Mouse (Mus musculus) kidney, adult 9 months (tissue): Measurements from ENCODE around the gene Bbip1.
A peak's percentile ranks its signal among the peaks of the same experiment; 100 is the strongest.
"Not testable (repeated sequence)": the region's sequence is repeated elsewhere in the genome, so short reads cannot be mapped to it uniquely, and the experiment has no call there.

ENCODE experiments used
- DNase-seq: peaks from one replicate; pipeline ENCODE4 v3.0.0; 2022

Bbip1 gene

GRCm38 (mm10) chr19:53921996-53922395 lies 22.4 kb downstream of the Bbip1 start:
- not testable (repeated sequence) for DNase-seq

- no peak for DNase-seq
Observed at GRCm38 (mm10) chr19:53919541-53919940, 24.9 kb downstream of the Bbip1 start.

GRCm38 (mm10) chr19:53914950-53915349 lies 29.5 kb downstream of the Bbip1 start:
- no peak for DNase-seq

- DNase-seq = not testable (repeated sequence)
Observed at GRCm38 (mm10) chr19:53906703-53907070, 37.7 kb downstream of the Bbip1 start.

GRCm38 (mm10) chr19:53906033-53906702 lies 38.3 kb downstream of the Bbip1 start:
- DNase-seq = no peak

- no peak for DNase-seq
Observed at GRCm38 (mm10) chr19:53904833-53905480, 39.5 kb downstream of the Bbip1 start.

GRCm38 (mm10) chr19:53903507-53904321 lies 40.7 kb downstream of the Bbip1 start:
- peak; percentile 52 for DNase-seq

GRCm38 (mm10) chr19:53902739-53903487 lies 41.5 kb downstream of the Bbip1 start:
- DNase-seq = peak; percentile 96

GRCm38 (mm10) chr19:53901931-53902738 lies 42.3 kb downstream of the Bbip1 start:
- DNase-seq = no peak

- DNase-seq = no peak
Observed at GRCm38 (mm10) chr19:53899941-53900610, 44.4 kb downstream of the Bbip1 start.

GRCm38 (mm10) chr19:53898970-53899900 lies 45.2 kb downstream of the Bbip1 start:
- DNase-seq = no peak

GRCm38 (mm10) chr19:53898498-53898897 lies 45.9 kb downstream of the Bbip1 start:
- no peak for DNase-seq

GRCm38 (mm10) chr19:53898046-53898445 lies 46.4 kb downstream of the Bbip1 start:
- DNase-seq = no peak

- peak; percentile 49 for DNase-seq
Observed at GRCm38 (mm10) chr19:53894538-53895121, 49.8 kb downstream of the Bbip1 start.

- DNase-seq = no peak
Observed at GRCm38 (mm10) chr19:53893711-53894171, 50.7 kb downstream of the Bbip1 start.

GRCm38 (mm10) chr19:53892838-53893359 lies 51.5 kb downstream of the Bbip1 start:
- DNase-seq = no peak

GRCm38 (mm10) chr19:53892061-53892460 lies 52.4 kb downstream of the Bbip1 start, which contains the start of gene Pdcd4:
TSS of gene Pdcd4 (plus strand) at chr19:53892231.
- DNase-seq = no peak

GRCm38 (mm10) chr19:53891569-53891968 lies 52.9 kb downstream of the Bbip1 start:
- DNase-seq = no peak

GRCm38 (mm10) chr19:53890781-53891251 lies 53.6 kb downstream of the Bbip1 start:
- no peak for DNase-seq
